Mouse (Mus musculus) testis, postnatal 10 days (tissue): ENCODE results near the gene Spdye4c.

ENCODE experiments used
- DNase-seq: peaks from one replicate; pipeline ENCODE4 v3.0.0; 2021; ENCODE audit warnings: low spot score

The Spdye4c gene

DNA sequence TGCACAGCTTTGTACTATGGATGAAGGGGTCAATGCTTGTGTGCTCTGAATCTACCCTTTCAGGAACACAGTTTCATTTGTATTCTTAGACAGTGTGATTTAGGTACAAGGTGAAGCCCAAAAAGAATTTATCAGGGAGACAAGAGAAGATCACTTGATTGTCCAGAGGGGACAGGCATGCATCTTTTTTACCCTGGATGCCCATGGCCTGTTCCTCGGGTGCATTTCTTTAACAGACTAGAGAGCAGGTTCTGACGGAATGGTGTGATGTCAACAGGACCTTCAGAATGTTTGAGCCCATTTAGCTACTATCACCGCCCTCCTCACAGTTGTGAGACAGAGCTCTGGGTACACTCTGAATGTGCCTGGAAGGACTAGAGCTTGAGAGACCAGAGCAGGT is at the start of gene Spdye4c:
Spdye4c (plus strand) TSS at position 301 of the 400 bp plus-strand sequence.
- no peak for DNase-seq

GRCm38 (mm10) chr2:128543495-128543894 is 47.5 kb upstream of the Spdye4c start:
- DNase-seq = no peak

DNA sequence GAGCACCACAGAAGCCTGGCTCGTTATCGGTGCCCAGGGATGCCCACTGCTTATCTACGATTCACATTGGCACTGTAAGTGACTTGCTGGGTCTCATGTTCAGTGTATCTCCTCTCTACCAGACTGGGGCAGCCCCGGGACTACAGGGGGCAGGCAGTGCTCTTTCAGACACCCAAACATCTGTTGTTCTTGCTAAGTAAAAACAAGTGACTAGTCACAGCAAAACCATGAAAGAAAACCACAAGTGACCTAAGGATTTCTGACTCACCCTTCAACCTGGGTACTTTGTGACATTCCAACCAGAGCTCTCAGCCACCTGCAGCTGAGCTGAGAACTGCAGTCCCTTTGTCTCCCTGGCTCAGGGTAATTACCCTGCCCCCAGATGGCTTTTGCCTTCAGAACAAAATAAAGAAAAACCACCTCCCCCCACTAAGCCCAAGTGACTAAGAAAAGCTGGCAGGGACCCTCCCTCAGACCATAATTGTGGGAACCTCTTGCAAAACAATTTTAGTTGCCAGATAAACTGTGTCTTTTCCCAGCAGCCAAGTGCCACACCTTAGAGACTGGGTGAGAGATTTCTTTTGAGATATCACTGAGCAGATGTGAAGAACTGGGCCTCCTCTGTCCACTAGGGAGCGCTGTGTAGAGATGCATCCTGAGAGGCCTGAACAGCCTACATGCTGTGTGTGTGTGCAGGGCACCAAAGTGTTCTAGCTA is 46.4 kb upstream of the Spdye4c start:
- DNase-seq = peak; percentile 49

DNA sequence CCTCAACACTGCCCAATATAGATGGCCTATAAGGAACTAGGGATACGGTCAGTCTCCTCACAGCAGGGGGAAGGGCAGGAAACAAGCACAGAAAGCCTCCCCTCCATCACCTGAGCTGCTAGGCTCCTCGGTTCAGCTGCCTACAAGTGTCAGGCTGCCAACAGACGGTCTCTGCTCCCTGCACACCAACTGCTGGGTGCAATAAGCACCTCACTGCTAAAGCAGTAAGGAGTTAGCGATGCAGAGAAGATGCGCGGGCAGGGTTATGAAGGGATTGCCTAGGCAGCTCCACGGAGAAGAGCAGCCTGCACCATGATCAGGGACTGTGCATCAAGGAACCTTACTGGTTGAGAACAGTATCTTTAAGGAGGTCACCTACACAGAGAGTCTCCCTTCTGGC is 45.6 kb upstream of the Spdye4c start:
- DNase-seq = no peak

GRCm38 (mm10) chr2:128547079-128547478 is 43.9 kb upstream of the Spdye4c start:
- DNase-seq = no peak

DNA sequence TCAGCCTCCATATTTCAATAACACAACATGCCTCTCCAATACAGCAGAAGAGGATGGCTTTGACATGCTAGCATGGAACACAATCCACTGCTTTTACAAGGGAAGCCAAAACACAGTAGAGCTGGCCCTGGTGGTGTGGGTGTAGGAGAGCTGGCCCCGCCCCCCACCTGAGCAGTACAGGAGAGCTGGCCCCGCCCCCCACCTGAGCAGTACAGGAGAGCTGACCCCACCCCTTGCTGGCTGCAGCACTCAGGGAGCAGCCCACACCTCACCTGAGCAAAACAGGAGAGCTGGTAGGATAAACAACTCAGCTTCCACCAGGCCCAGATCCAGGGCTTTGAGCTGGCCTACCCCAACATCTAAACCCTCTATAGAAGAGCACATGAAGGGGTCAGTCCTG is 42.7 kb upstream of the Spdye4c start:
- DNase-seq = no peak

GRCm38 (mm10) chr2:128549561-128549960 is 41.4 kb upstream of the Spdye4c start:
- DNase-seq = no peak

DNA sequence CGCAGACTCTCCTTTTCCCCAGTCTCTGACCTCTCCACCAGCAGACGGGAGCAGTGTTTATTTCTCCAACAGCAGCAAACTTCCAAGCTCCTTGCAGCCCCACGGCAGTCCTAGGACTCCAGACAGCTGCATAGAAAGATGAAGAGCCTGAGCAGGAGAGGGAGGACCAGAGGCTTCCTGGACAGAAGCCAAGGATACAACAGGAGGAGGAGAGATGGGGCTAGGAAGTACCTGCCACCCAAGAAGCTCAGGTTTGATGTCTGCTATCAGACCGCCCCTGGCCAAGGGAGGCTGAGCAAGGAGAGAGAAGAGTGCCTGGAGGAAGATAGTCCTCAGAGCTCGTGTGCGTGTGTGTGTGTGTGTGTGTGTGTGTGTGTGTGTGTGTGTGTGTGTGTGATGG is 41.0 kb upstream of the Spdye4c start:
- DNase-seq = no peak

- DNase-seq = no peak
These were observed 38.8 kb upstream of the Spdye4c start for GRCm38 (mm10) chr2:128552080-128552791.

- DNase-seq = no peak
These were observed 38.0 kb upstream of the Spdye4c start for GRCm38 (mm10) chr2:128552798-128553720.

GRCm38 (mm10) chr2:128555082-128555481 is 35.9 kb upstream of the Spdye4c start:
- no peak for DNase-seq

- no peak for DNase-seq
These were observed 26.8 kb upstream of the Spdye4c start for GRCm38 (mm10) chr2:128564195-128564594.

DNA sequence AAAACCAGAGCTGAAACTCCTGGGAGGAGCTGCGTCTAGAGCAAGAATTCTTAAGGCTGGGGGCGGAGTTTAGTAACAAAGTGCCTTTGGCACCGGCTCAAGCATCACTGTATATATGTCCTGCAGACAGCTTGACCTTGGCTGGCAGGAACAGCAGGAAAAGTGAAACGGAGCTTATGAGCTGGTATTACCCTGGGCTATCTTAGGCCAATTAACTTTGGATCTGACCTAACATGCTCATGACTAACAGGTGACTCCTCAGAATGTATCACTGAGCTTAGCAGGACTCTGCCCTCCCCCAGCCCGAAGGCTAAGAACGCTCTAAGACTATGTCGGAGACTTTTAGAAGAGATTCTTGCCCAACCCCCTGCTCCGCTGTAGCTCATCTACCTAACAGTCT is 25.1 kb upstream of the Spdye4c start:
- DNase-seq = no peak

GRCm38 (mm10) chr2:128566304-128567147 is 24.5 kb upstream of the Spdye4c start:
- peak; percentile 61 for DNase-seq

DNA sequence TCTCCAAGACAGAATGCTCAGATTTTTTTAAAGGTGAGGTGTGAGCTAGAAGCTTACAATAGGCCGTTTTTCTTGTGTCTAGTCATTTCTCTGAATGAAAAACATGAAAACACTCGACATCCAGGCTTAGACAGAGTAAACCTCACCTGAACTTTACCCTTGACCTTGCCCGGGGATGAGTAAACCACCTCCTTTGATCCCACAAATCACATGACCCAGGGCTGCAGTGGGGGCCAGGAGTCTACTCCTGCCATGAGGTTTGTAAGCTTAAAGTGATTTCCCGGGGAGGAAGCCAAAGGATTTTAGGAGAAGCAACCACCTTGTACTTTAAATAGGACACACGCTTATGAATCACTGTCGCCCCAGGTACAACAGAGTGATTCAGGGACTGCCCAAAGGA is 23.0 kb upstream of the Spdye4c start:
- no peak for DNase-seq

DNA sequence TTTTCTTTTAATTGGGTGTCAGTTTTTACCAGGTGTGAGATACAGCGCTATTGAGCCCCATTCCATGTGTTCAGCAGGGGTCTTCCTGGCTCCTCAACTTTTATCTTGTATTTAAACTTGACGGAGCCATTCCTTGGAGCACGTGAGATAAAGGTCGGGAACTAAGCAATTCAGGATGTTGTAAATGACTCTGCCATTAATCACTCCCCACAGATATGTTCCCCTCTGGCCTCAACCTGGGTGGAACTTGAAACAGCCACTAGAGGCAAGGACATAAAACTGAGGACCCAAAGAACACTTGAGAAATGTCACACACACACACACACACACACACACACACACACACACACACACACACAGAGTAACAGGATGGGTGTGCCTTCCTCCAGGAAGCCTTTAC is 22.5 kb upstream of the Spdye4c start:
- DNase-seq = no peak

DNA sequence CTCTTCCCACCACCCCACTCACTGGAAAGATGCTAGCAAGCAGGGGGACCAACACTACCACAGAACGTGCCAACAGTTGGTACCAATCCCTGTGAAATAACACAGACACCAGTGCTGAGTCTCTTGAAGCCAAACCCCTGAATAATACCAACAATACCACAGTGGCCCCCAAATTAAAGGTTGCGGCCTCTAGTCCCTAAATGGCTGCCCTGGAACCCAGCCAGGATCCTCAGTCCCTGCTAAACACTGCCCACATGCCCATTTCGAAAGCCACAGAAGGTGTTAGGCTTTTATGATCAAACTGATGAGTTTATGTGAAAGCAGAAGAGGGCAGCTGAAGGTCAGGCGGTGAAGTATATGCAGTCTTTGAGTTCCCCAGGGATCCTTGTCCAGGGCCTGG is 20.0 kb upstream of the Spdye4c start:
- DNase-seq = no peak

GRCm38 (mm10) chr2:128572726-128573624 is 18.0 kb upstream of the Spdye4c start:
- DNase-seq = peak; percentile 90

DNA sequence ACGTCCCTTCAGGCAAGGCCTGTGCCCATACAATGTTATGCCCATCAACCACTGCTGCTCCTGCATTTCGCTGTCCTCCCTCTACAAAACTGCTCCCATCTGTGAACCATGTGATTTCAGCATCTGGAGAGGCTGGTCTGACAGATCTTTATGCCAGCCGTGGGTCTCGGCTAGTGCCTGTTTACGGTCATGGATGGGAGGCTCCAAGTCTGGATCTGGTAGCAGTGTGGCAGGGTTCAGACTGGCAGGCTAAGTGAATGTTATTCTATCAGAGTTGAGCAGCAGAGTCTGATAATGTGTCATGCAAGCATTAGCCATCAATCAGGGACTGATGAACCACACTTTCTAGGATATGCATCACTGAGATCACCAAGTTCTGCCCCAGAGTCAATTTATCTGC is 8.1 kb upstream of the Spdye4c start:
- no peak for DNase-seq

GRCm38 (mm10) chr2:128592301-128592700 is 1.3 kb downstream of the Spdye4c start:
- DNase-seq = peak; percentile 28

- DNase-seq = no peak
These were observed 10.5 kb downstream of the Spdye4c start for GRCm38 (mm10) chr2:128601534-128601933.
